Mouse (Mus musculus): ENCODE measurements around the gene Cavin4.
A peak's percentile ranks its signal among the peaks of the same experiment; 100 is the strongest.

The Cavin4 gene

DNA sequence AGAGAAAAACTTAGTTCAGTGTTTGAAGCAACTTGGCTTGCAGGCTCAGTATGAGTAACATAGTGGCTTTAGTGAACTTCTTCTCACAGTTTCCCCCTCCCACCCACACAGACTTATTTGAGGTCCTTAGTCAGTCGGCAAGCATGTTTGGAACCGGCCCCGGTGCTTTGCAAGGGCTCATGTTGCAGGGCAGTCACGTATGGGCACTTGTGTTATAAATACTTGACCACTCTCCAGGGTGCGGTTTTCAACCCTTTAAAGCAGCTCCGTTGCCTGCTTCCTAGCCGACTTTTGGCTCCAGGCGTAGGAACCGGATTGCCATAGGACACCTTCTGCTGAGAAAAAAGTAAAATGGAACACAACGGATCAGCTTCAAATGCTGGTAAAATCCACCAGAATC lies at the start of gene Cavin4:
Gene Cavin4 (plus strand): TSS at position 244 of the 400 bp plus-strand sequence.
- DNase-seq (ENCODE audit: low read depth, low spot score), result peak; percentile 89

DNA sequence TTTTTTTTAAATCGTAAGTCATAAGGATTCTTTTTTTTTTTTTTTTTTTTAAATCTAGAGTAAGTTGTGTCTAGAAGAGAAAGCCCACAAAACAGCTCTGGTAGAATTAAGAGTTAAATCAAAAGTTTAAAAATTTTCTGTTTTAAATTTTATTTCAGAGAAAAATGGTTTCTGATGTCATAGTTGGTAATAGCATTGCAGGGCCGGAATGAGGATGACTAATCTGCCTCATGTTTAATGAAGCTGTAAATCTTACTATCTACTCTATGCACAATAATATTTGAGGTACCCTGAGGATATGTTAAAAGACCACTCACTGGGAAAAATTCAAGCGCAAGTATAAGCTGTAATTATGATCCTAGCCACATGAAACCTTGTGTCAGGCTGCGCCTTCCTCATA lies 47.8 kb upstream of the Cavin4 start:
- no peak for DNase-seq (ENCODE audit: low read depth, low spot score)

DNA sequence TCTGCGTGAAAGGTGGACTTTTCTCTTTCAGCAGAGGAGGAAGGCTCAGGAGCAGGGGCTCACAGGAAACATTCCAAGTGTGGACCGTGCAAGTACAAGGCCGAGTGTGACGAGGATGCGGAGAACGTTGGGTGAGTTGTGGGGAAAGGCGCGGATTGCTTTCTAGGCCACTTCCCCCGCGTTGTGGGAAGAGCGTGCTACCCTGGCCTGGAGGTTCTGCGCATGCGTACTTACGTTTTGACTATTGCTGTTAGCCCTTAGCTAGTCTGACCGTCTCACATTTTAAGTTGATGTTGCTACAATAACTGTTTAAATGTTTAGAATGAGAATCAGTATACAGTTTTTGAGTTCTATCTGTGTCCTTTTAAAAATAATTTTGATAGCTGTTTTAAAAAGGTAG lies 46.1 kb upstream of the Cavin4 start:
- no peak for DNase-seq (ENCODE audit: low read depth, low spot score)

DNA sequence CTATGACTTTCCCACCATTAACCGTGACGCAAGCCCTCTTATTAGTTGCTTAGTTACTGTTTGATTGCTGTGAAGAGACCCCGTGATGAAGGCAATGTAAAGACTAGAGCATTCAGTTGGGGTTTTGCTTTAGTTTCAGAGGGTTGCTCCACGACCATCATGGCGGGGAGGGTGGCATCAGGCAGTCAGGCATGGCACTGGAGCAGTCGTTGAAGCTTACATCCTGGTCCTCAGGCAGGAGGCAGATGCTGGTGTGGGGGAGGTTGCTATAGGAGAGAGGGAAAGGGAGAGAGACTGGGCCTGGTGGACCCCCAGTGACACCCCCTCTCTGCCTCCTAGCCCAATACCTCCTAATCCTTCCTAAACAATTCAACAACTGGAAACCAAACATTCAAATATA lies 43.2 kb upstream of the Cavin4 start:
- DNase-seq (ENCODE audit: low read depth, low spot score), result no peak

DNA sequence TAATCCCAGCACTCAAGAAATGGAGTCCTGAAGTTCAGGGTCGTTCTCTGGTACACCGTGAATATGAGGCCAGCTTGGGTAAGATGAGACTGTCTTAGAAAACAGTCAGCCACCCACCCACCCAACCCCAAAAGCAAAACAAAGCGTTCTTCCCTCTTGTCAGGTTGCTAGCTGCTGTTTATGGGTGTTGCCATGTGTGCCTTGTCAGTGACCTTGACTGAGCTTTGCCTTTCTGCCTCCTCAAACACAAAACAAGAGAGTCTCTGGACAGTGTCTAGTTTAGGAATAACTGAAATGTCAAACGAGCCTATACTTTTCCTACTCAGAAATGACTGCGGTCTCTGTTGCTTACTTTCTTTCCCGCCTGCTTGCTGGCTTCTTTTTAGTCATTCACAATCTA lies 41.1 kb upstream of the Cavin4 start:
- DNase-seq (ENCODE audit: low read depth, low spot score), result no peak

DNA sequence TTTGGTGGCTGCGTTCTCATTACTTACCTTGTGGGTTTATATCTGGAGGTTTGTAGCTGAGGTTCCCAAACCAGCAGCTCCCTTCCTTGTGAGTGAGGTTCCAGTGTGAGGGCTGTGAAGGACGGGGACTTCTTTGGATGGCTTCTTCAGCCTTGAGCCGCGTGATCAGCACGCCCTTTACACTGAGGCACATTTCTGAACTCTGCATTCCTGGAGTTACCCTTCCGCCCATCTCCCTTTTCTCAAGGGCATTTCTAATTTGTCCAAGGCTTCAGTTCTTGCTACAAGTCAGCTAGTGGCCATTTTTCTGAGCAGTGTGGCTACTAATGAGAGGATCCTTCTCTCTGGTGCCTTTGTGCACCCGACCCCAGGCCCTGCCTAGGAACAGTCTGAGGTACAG lies 40.4 kb upstream of the Cavin4 start:
- no peak for DNase-seq (ENCODE audit: low read depth, low spot score)

DNA sequence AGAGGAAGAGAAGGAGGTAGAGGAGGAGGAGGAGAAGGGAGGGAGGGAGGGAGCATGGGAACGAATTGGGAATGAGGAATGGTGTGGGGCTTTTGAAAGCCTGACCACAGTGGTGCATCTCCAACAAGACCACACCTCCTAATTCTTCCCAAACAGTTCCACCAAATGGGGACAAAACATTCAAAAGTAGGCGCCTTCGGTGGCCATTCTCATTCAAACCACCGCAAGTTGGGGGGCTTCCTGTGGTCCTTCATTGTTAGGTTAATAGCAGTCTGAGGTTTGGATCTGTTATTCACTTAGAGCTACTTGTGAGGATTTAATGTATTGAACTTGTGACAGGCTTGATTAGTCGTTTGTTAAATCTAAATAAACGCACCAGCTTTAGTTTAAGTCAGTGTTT lies 38.4 kb upstream of the Cavin4 start:
- no peak for DNase-seq (ENCODE audit: low read depth, low spot score)

DNA sequence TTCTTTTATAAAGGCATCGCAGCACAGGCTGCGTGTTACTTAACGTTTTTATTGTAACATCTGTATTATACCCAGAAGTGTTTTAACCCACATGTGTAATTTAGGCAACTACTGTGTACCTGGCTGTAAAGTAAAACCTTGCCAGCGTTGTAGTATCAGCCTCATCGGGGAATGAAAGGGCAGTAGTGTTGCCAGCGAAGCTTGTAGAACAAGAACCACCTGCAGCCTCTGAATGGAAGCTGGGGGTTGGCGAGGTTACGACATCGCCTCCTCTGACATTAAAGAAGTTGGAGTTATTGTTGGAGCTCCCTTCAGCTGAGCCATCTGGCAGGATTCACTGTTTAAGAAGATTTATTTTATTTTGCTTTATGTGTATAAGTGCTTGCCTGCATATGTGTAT lies 37.5 kb upstream of the Cavin4 start:
- no peak for DNase-seq (ENCODE audit: low read depth, low spot score)

DNA sequence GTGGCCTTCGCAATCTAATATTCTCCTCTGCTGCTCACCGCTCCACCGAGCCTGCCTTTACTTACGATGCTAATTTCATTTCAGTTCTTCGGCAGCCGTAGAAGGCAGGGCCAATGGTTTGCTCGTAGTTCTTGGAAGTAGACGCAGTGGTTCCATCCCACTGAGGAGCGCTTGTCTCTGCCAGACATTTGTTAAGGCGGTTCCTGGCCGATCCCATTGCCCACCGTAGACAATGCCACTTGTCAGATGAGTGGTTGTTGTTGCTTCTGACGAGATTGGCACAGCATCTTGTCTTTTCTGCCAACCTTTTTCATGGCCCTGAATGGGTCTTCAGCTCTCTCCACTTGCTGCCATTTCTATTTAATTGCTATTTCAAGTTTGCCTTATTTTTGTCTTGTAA lies 33.9 kb upstream of the Cavin4 start:
- no peak for DNase-seq (ENCODE audit: low read depth, low spot score)

DNA sequence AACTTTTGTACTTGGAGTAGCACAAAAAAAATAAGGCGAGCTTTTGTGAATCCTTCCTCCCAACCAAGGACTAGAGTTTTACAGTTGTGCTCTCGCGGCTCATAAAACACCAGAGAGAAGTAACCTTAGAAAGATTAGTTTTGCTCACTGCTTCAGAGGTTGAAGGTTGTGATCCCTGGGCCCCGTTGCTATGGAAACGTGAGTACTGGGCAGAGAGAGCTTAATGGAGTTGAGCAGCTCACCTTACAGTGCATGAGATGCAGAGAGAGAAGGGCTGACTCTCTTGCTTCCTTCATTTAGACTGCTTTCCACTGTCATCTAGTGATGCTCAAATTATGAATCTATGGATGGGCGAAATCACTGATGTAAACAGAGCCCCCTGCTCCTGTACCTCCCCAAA lies 29.8 kb upstream of the Cavin4 start:
- no peak for DNase-seq (ENCODE audit: low read depth, low spot score)

DNA sequence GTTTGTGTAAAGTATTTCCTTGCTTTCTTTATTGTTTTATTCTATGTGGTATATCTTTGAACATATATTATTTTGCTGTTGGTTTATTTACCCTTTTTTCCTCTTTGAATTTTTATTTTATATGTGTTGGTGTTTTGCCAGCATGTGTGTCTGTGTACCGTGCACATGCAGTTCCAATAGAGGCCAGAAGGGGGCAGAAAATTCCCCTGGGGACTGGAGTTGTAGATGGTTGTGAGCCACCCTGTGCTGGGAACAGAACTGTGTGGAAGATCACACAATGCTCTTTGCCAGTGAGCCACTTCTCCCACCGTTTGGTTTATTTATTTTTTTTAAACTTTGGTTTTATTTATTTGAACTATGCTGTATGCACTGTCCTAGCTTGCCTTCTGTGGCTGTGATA lies 29.3 kb upstream of the Cavin4 start:
- no peak for DNase-seq (ENCODE audit: low read depth, low spot score)

DNA sequence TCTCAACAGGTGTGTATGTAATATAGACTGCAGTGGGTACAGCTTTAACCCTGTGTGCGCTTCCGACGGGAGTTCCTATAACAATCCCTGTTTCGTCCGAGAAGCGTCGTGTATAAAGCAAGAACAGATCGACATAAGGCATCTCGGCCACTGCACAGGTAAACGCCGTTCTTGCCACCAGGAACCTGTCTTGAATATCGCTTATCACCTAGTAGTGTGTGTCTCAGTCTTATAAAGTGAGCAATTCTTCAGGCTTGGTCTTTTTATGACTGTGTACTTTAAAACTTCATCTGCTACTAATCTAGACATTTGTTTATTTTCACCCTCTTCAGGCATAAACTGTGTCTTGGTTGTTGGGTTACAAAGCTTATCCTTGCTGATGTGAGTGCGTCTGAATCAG lies 26.5 kb upstream of the Cavin4 start:
- DNase-seq (ENCODE audit: low read depth, low spot score), result no peak

DNA sequence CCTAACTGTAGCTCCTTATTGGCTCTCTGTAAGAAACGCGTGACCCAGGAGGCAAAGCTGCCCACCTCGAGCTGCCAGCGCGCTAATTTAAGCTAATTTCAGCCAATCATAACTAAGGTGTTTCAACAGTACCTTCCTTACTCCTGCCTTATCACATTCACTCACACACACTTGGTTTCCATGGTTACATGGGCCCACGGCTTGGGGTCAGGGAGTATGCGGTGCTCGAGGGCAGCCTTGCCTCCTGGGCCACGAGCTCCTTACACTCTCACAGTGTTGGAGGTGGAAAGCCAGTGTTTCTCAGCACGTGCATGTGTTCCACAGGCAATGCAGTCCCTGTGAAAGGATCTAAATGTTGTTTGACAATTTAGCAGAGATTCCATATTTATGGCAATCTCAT lies 25.2 kb upstream of the Cavin4 start:
- no peak for DNase-seq (ENCODE audit: low read depth, low spot score)

DNA sequence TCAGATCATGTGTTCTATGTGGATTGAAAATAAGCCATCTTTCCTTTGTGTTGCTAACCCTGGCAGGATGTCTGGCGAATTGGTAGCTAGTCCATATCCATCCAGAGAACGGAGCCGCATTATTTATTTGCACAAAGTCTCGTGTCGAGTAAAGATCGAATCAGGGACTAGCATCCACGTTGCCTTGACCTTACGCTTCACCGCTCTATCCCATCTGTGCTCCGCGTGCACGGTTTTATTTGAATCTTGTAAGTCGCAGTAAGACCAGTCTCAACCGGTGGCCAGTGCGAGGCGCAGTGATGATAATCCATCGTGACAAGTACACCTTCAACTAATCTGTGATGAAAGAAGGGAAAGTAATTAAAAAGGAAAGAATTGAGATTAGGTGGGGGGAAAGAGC lies 23.8 kb upstream of the Cavin4 start:
- no peak for DNase-seq (ENCODE audit: low read depth, low spot score)

DNA sequence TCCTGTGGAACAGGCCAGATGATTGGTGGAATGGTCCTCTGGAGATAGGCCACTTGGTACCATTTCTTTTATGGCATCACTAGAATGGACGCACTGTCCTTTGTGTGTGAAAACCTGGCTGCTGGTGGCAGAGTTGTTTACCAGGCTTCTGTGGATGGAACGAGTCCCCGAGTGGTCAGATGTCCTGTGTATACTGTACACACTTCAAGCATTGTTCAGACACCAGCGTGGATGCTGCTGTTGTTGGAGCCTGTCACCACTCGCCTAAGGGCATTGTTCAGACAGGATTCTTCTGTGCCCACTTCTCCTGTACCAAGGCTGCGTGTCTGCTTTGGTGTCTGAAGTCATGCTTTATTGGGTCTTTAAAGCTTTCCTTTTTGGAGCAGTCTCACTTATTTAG lies 19.5 kb upstream of the Cavin4 start:
- DNase-seq (ENCODE audit: low read depth, low spot score), result no peak

DNA sequence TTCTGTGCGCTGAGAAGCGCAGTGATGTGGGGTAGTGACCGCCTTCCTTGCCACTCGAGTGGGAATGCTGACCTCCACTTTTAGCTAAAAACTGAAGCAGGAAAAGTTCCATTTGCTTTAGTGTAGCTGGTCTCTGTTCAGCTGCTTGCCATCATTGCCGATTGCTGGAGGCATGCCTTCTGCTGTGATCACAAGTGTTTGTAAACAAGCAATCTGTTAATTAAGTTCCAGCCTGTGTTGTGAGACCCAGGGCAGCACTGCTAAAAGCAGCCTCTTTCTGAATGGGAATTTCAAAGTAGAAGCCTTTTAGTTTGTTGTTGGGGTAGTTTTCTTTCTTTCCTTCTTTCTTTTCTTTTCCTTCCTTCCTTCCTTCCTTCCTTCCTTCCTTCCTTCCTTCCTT lies 17.2 kb upstream of the Cavin4 start:
- DNase-seq (ENCODE audit: low read depth, low spot score), result no peak

DNA sequence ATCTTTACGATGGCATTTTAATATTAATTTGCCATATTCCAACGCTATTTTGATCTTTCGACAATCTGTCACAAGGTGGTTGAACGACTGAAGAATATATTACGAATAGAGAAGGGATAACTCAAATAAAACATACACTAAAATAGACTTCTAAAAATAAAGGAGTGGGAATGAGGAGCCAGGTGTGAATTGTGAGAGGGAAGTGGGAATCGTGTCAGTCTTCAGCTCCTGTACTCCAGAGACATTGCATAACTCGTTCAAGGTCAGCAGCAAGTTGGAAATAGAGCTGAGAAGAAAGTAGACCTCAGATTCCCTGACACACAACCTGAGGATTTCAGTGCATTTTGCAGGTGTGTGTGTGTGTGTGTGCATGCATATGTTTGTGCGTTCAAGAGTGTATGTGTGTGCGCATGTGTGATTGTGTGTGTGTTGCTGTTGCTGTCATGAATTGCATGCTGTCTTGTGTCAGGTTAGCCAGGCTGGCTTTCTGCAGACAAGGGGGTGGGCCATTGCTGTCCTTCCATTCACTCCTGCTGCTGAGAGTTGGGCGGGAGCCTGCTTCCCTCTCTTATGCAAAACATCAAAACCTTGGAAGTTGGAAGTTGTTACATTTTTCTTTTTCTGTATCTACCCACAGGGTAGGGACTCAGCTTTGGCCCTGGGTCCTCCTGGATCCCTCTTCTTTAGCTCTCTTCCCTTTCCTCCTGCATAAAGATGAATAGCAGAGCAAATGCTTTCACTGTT lies 12.5 kb upstream of the Cavin4 start:
- no peak for DNase-seq (ENCODE audit: low read depth, low spot score)

DNA sequence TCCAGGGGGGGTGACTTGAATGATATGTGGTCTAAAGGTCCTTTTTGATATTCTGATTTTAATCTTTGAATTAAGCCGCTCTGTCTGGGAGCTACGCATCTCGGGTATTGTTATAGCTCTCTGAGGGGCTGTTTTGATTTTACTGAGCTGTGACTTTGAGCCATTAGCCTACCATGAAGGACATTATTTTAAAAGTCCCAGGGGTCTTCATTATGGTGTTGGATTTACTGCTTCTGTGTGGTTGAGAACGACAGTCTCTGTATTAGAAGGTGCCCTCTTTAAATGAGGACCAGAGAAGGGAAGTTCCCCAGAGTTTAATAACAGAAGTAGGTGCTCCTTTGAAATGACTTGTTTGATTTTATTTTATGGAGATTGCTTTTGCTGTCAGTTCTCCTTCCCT lies 9.2 kb upstream of the Cavin4 start:
- DNase-seq (ENCODE audit: low read depth, low spot score), result no peak

DNA sequence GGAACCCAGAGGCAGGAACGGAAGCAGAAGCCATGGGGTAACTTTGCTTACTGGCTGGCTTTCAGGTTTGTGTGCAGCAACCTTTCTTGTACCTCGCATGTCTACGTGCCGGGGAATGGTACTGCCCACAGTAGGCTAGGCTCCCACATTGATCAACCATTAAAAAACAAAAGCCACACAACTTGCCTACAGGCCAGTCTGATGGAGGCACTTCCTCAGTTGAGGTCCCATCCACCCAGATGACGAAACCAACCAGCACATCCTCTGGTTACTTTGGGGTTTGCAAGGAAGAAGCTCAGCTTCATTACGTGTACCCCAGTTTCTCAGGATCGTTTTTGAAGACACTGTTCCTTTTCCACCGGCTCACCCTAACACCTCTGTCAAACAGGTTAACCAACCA lies 6.8 kb upstream of the Cavin4 start:
- DNase-seq (ENCODE audit: low read depth, low spot score), result no peak

DNA sequence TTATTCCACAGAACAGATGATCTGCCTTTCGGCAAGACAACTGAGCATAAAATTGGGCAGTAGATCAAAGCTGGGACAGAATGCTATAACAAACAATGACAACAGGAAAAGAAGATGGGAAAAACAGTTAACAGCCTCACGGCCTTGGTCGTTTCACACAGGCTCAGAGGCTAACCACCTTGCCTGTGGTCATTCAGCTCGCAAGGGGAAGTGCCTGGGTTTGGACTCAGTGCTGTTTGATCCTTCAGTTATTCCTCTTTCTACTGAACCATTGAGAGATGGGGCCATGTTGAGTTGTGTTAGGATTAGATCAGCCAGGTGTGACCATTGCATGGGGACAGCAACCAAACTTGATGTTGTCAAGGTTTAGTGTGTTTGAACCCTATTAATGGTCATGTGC lies 3.2 kb upstream of the Cavin4 start:
- no peak for DNase-seq (ENCODE audit: low read depth, low spot score)

DNA sequence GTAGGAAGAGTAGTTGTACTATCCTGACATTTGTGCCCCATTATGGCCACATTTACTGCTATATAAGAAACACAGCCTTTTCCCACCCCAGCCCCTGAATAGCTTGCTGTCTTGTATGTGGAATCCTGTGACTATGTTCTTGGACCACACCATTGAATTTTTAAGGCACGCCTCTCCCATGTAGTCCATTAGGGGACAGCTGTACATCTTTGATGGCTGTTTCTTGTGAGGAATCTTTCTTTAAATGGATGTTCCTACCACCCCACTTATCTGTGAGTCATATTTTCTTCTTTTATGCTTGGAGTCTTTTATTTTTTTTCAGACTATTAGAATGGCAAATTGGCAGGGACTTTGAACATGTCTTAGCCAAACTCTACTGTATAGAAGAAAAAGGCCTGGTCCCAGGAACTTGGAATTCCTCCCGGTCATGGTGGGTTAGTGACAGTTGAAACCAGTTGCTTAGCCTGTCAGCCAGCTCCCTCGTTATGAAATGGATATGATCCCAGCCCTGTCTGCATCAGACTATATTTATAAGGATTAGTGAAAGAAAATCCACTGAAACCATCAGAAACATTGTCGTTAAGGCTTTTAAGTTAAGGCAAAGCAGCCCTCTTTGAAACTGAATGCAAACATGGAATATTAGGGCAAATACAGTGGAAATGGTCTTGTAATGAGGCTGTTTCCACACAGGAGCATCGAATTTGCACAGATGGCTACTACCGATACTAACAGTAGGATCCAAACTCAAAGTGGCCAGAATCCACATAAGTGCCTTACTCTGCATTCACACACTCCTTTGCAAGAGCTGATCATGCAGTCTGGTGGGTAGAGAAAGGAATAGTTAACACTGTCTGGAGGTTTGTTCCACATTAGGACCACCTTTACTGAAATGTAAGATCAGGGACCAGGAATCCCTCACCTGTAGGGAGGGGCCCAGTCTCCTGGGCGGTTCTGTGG lies 2.4 kb upstream of the Cavin4 start:
- DNase-seq (ENCODE audit: low read depth, low spot score), result no peak

DNA sequence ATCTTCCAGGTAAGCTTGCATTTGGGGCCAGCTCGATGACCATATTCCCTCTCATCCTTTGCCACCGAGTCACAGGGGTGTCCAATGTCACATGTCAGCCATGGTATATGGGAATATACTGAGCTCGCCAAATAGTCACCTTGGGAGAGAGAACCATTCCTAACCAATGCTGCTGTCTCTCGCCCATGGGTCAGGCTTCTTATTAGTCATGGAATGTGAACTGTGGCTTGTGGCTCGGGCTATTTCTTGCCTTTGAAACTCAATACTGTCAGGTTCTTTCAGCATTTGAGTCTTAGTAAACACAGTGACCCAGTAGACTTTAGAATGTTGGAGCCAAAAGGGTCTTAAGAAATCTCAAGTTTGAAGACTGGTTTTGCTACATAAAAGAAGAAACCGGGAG lies 707 bp downstream of the Cavin4 start:
- peak; percentile 52 for DNase-seq (ENCODE audit: low read depth, low spot score)

DNA sequence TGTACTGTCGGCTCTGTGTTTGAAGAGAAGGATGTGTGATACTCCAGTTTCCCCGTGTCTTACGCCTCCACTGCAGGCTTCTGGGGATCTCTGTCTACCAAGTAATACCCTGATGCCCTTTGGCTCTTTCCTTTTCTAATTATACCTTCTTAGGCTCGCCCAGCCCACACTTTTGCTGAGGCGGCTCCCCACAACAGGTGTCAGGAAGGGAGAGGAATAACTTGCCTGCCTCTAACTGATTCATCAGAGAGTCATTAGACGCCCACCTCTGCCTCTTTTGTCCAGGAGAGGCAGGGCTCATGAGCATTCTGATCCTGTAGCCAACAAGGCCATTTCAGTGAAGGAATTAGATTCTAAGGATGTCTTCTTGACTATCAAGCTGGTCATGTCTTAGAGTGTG lies 4.0 kb downstream of the Cavin4 start:
- DNase-seq (ENCODE audit: low read depth, low spot score), result peak; percentile 28

Measured in skeletal muscle tissue, adult 2 months (tissue).